Mouse (Mus musculus): ENCODE measurements around the gene Olfr1287.

Olfr1287 gene

DNA sequence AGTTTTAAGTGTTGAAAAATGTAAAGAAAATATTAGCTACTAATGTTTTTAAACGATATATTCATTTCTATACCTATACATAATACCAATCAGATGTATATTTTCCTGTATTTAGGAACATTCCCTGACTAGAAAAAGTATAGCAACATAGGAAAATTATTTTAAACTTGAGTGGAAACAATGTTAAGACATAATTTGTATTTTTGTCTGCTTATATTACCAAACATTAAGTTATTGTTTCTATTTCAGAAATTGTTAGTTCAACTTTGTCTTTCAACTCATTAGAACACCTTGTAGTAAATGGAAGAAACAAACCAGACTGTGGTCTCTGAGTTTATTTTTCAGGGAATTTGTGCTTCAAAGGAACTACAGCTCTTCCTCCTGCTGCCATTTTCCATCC is at the start of gene Olfr1287:
Olfr1287 (plus strand) TSS at position 301 of the 400 bp plus-strand sequence.
- DNase-seq (ENCODE audit: low spot score in 2 of 2) = no peak

- DNase-seq (ENCODE audit: low spot score in 2 of 2) = no peak
These were observed 26.0 kb upstream of the Olfr1287 start, which contains the start of gene Olfr1286 for GRCm38 (mm10) chr2:111422931-111423330. TSS of gene Olfr1286 (minus strand) at chr2:111423115.

DNA sequence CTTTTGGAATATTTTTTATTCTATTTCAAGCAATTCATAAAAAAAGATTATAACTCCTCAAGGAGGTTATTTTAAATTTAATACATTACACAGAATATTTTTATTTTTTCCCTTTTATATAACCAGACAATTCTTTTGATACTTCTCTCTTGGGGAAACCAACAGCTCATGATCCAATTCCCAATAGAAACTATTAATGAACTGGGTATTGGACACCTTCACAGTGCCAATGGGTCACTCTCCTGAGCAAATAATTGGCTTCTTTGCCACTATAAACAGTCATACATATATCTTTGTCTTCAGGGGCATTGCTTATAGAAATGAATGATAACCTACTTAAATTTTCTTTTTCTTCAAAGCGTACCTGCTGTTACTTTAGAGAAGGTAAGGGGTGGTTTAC is 24.9 kb downstream of the Olfr1287 start, which contains the start of gene Olfr1288:
Olfr1288 (plus strand) TSS at position 301 of the 400 bp plus-strand sequence.
- no peak for DNase-seq (ENCODE audit: low spot score in 2 of 2)

DNA sequence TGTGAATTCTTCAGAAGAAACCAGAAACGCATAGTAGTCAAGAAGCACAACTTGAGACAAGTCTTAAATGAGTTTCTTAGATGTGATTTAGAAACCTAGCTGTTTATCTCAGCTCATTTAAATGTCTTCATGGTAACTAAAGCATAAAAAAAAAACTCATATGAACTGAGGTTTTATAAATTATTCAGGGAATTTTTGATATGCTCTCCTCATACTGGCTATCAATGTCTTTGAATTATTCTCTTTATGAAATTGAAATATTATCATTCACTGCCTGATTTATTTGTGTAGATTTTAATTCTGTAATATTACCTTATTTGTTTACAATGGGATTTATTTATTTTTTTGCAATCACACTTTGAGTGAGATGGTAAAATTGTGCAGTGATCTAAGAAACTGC is 31.6 kb downstream of the Olfr1287 start, which contains the start of gene Olfr1289:
Olfr1289 (plus strand) TSS at position 301 of the 400 bp plus-strand sequence.
- no peak for DNase-seq (ENCODE audit: low spot score in 2 of 2)

- no peak for DNase-seq (ENCODE audit: low spot score in 2 of 2)
These were observed 44.8 kb downstream of the Olfr1287 start, which contains the start of gene Olfr1290 for GRCm38 (mm10) chr2:111493729-111494128. TSS of gene Olfr1290 (minus strand) at chr2:111493829.

- DNase-seq (ENCODE audit: low spot score in 2 of 2) = no peak
These were observed 47.9 kb downstream of the Olfr1287 start, which contains the start of gene Olfr1291-ps1 for GRCm38 (mm10) chr2:111496880-111497279. TSS of gene Olfr1291-ps1 (plus strand) at chr2:111497180.

Data from cerebellum, postnatal 4 days (tissue).